9 mouse cellular contexts compared by ENCODE assay signal in the genomic region with DNA sequence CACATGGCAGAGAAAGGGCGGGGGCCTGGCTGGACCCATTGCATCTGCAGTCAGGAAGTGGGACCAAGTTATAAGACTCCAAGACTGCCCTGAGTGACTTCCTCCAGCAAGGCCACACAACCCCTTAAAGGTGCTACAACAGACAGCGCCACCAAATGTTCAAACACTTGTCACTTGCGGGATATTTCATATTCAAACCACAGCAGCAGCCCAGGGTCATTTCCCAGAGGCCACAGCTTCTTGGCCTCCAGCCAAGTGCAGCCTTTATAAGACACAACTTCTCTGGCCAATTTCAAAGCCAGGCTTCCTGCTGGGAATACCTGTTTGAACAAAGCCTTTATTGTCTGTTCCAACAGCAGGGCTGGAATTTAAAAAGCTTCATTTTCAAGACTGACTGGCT.
DNase-seq lines count a peak whose midpoint lies in the region; ATAC-seq and TF ChIP-seq lines count a peak whose summit lies in the region.
"Had no signal": no experiment of that assay in that cellular context is flagged by ENCODE, and none has a peak within 500 bp of the region (broad histone marks: within the 10 kb centered on the region; RNA-seq: fewer than 3 reads in every experiment).

No protein-coding gene starts in this region.

- intact Hi-C loops in gastrocnemius, postnatal 14 days (cut with DNase I; ENCODE audit: low total_unique reads): no loop called here

- ATAC-seq in midbrain, postnatal 0 days (ENCODE audit: low FRiP score): no peak
- no peak for ATAC-seq in midbrain, embryonic 11.5 days (ENCODE audit: low FRiP score)
- ATAC-seq in stomach, embryonic 15.5 days (ENCODE audit: insufficient read depth, low FRiP score, low read depth): peak; percentile 63; the same call in 1 of the 2 replicates

- no peak overlapping the region for H3K4me3 ChIP-seq in midbrain, postnatal 0 days (ENCODE audit: low read depth, low read length)
- no peak overlapping the region for H3K4me3 ChIP-seq in midbrain, embryonic 11.5 days (ENCODE audit: low read depth, low read length)
- no peak overlapping the region for H3K4me3 ChIP-seq in stomach, embryonic 15.5 days (replicated peaks)
- H3K4me3 ChIP-seq: left cerebral cortex, adult 2 months had no signal

- DNase-seq in gastrocnemius, postnatal 14 days: peak; percentile 13
- DNase-seq in gastrocnemius, adult 8-10 months (ENCODE audit: low spot score in 2 of 2): no peak
- DNase-seq in midbrain, postnatal 0 days (ENCODE audit: low spot score): peak; percentile 53
- no peak for DNase-seq in midbrain, embryonic 11.5 days (ENCODE audit: low spot score, missing footprints)
- DNase-seq in heart, adult 9 months (ENCODE audit: low spot score in 2 of 2): peak; percentile 11 to 23
- DNase-seq in thymus, postnatal 25 days: no peak
- no peak for DNase-seq in cerebellum, postnatal 25 days

- H3K36me3 ChIP-seq in midbrain, postnatal 0 days (ENCODE audit: insufficient read depth, low read length): no peaks in the 10 kb centered on the region
- H3K36me3 ChIP-seq in midbrain, embryonic 11.5 days (ENCODE audit: control insufficient read depth, insufficient read depth, low read length): no peaks in the 10 kb centered on the region
- no peaks in the 10 kb centered on the region for H3K36me3 ChIP-seq in stomach, embryonic 15.5 days

- 69% methylated on average over 3 of the region's 3 CpGs for WGBS in midbrain, postnatal 0 days
- 87% methylated on average over 3 of the region's 3 CpGs for WGBS in midbrain, embryonic 11.5 days
- 48% methylated on average over 3 of the region's 3 CpGs for WGBS in stomach, embryonic 15.5 days

- no peak overlapping the region for H3K4me2 ChIP-seq in midbrain, postnatal 0 days (ENCODE audit: low read depth, low read length, poor library complexity, severe bottlenecking)
- no peak overlapping the region for H3K4me2 ChIP-seq in midbrain, embryonic 11.5 days
- no peak overlapping the region for H3K4me2 ChIP-seq in stomach, embryonic 15.5 days

- no peak overlapping the region for H3K27ac ChIP-seq in midbrain, postnatal 0 days (ENCODE audit: low read depth, low read length)
- no peak overlapping the region for H3K27ac ChIP-seq in midbrain, embryonic 11.5 days (ENCODE audit: low read depth, low read length)
- H3K27ac ChIP-seq in stomach, embryonic 15.5 days: no peak overlapping the region
- H3K27ac ChIP-seq: left cerebral cortex, adult 2 months had no signal

- no peaks in the 10 kb centered on the region for H3K9me3 ChIP-seq in midbrain, postnatal 0 days (ENCODE audit: low read length)
- no peaks in the 10 kb centered on the region for H3K9me3 ChIP-seq in midbrain, embryonic 11.5 days (ENCODE audit: control insufficient read depth, low read length)
- H3K9me3 ChIP-seq in stomach, embryonic 15.5 days: no peaks in the 10 kb centered on the region

- no peaks in the 10 kb centered on the region for H3K27me3 ChIP-seq in midbrain, postnatal 0 days (ENCODE audit: insufficient read depth, low read length)
- H3K27me3 ChIP-seq in midbrain, embryonic 11.5 days (ENCODE audit: control insufficient read depth, insufficient read depth, low read length): no peaks in the 10 kb centered on the region
- H3K27me3 ChIP-seq in stomach, embryonic 15.5 days (replicated peaks): no peaks in the 10 kb centered on the region

- peak; percentile 31; the same call in 1 of the 2 replicates for TF ChIP-seq CTCF in midbrain, postnatal 0 days (IDR thresholded peaks at IDR 0.05)

- no peaks in the 10 kb centered on the region for H3K4me1 ChIP-seq in midbrain, postnatal 0 days (ENCODE audit: insufficient read depth, low read length)
- H3K4me1 ChIP-seq in midbrain, embryonic 11.5 days (ENCODE audit: control insufficient read depth, insufficient read depth, low read length): no peaks in the 10 kb centered on the region
- H3K4me1 ChIP-seq in stomach, embryonic 15.5 days: peaks cover 4% of the 10 kb centered on the region; the same call in 1 of the 2 replicates

- no peak overlapping the region for H3K9ac ChIP-seq in midbrain, postnatal 0 days (replicated peaks; ENCODE audit: low read length, poor library complexity, severe bottlenecking)
- H3K9ac ChIP-seq in midbrain, embryonic 11.5 days (ENCODE audit: low read length): no peak overlapping the region
- H3K9ac ChIP-seq in stomach, embryonic 15.5 days: no peak overlapping the region

Comparison
In these comparisons a context has a peak if more than half of its experiments do, and no peak if none do; other contexts are left out.
1. DNase-seq: peak in gastrocnemius, postnatal 14 days (single experiment), midbrain, postnatal 0 days (single experiment) and heart, adult 9 months (2 of 2); none in gastrocnemius, adult 8-10 months (0 of 2), midbrain, embryonic 11.5 days (single experiment), thymus, postnatal 25 days (single experiment) and cerebellum, postnatal 25 days (0 of 2).